Mouse (Mus musculus): ENCODE data around the gene Pla2g6. TPM values are rescaled to one million over a fixed set of nuclear protein-coding genes. Genes with fewer than 3 reads are reported as not detected.
A peak's percentile ranks its signal among the peaks of the same experiment; 100 is the strongest.

Pla2g6 gene
- total RNA-seq, 2 experiments from 2014 or later: 13.0 to 15.3 TPM

GRCm38 (mm10) chr15:79244071-79244893 is 83.9 kb downstream of the Pla2g6 start:
- no peak for ATAC-seq (replicated peaks; ENCODE audit: poor library complexity, severe bottlenecking)

- ATAC-seq (replicated peaks; ENCODE audit: poor library complexity, severe bottlenecking): peak; percentile 98
Measured at GRCm38 (mm10) chr15:79243234-79244042, 84.8 kb downstream of the Pla2g6 start.

GRCm38 (mm10) chr15:79242574-79243233 is 85.5 kb downstream of the Pla2g6 start:
- no peak for ATAC-seq (replicated peaks; ENCODE audit: poor library complexity, severe bottlenecking)

GRCm38 (mm10) chr15:79238036-79238435 is 90.2 kb downstream of the Pla2g6 start:
- no peak for ATAC-seq (replicated peaks; ENCODE audit: poor library complexity, severe bottlenecking)

Other genes with a start within 250 kb of the Pla2g6 start
- gene Micall1, start 219.5 kb downstream of the Pla2g6 start, total RNA-seq (2014; fragmentation: Nextera tagmentation): 7.6 and 13.5 TPM in 2 replicates
- gene Micall1, start 219.5 kb downstream of the Pla2g6 start, total RNA-seq (2017): 4.1 and 7.1 TPM in 2 replicates
- gene Polr2f, start 187.4 kb downstream of the Pla2g6 start, total RNA-seq (2014; fragmentation: Nextera tagmentation): 60.5 and 134 TPM in 2 replicates
- gene Polr2f, start 187.4 kb downstream of the Pla2g6 start, total RNA-seq (2017): 91.1 and 113 TPM in 2 replicates
- not detected in 2 replicates for gene 1700088E04Rik, start 187.1 kb downstream of the Pla2g6 start, total RNA-seq (2014; fragmentation: Nextera tagmentation)
- gene 1700088E04Rik, start 187.1 kb downstream of the Pla2g6 start, total RNA-seq (2017): not detected in 2 replicates
- gene Sox10, start 163.2 kb downstream of the Pla2g6 start, total RNA-seq (2014; fragmentation: Nextera tagmentation): not detected in 2 replicates
- not detected in 2 replicates for gene Sox10, start 163.2 kb downstream of the Pla2g6 start, total RNA-seq (2017)
- gene Pick1, start 99.2 kb downstream of the Pla2g6 start, total RNA-seq (2014; fragmentation: Nextera tagmentation): 7.8 and 11.3 TPM in 2 replicates
- 5.3 and 8.4 TPM in 2 replicates for gene Pick1, start 99.2 kb downstream of the Pla2g6 start, total RNA-seq (2017)
- gene Gm49486, start 99.0 kb downstream of the Pla2g6 start, total RNA-seq (2014; fragmentation: Nextera tagmentation): 0.83 TPM in 1 of 2 replicates, not detected in the other
- 0.52 TPM in 1 of 2 replicates, not detected in the other for gene Gm49486, start 99.0 kb downstream of the Pla2g6 start, total RNA-seq (2017)
- not detected in 2 replicates for gene Slc16a8, start 73.6 kb downstream of the Pla2g6 start, total RNA-seq (2014; fragmentation: Nextera tagmentation)
- gene Slc16a8, start 73.6 kb downstream of the Pla2g6 start, total RNA-seq (2017): not detected in 2 replicates
- gene Baiap2l2, start 42.9 kb downstream of the Pla2g6 start, total RNA-seq (2014; fragmentation: Nextera tagmentation): not detected in 2 replicates
- not detected in 2 replicates for gene Baiap2l2, start 42.9 kb downstream of the Pla2g6 start, total RNA-seq (2017)
- 0.41 TPM in 1 of 2 replicates, not detected in the other for gene Maff, start 18.2 kb upstream of the Pla2g6 start, total RNA-seq (2014; fragmentation: Nextera tagmentation)
- 2.8 TPM in 2 replicates for gene Maff, start 18.2 kb upstream of the Pla2g6 start, total RNA-seq (2017)
- 19.7 and 30.2 TPM in 2 replicates for gene Tmem184b, start 75.2 kb upstream of the Pla2g6 start, total RNA-seq (2014; fragmentation: Nextera tagmentation)
- 2.6 and 6.4 TPM in 2 replicates for gene Tmem184b, start 75.2 kb upstream of the Pla2g6 start, total RNA-seq (2017)
- gene Csnk1e, start 127.2 kb upstream of the Pla2g6 start, total RNA-seq (2014; fragmentation: Nextera tagmentation): 63.6 and 79.1 TPM in 2 replicates
- gene Csnk1e, start 127.2 kb upstream of the Pla2g6 start, total RNA-seq (2017): 31.3 and 31.6 TPM in 2 replicates
- gene Kcnj4, start 176.9 kb upstream of the Pla2g6 start, total RNA-seq (2014; fragmentation: Nextera tagmentation): not detected in 2 replicates
- not detected in 2 replicates for gene Kcnj4, start 176.9 kb upstream of the Pla2g6 start, total RNA-seq (2017)
- 0.38 TPM in 1 of 2 replicates, not detected in the other for gene Kdelr3, start 188.0 kb upstream of the Pla2g6 start, total RNA-seq (2014; fragmentation: Nextera tagmentation)
- 0.56 TPM in 1 of 2 replicates, not detected in the other for gene Kdelr3, start 188.0 kb upstream of the Pla2g6 start, total RNA-seq (2017)
- 159 and 203 TPM in 2 replicates for gene Ddx17, start 218.4 kb upstream of the Pla2g6 start, total RNA-seq (2014; fragmentation: Nextera tagmentation)
- 124 and 142 TPM in 2 replicates for gene Ddx17, start 218.4 kb upstream of the Pla2g6 start, total RNA-seq (2017)